Mouse (Mus musculus) MEL (cell line): Measurements from ENCODE around the gene Gm11213.

Experiments used
- POLR2A ChIP-seq, 2 experiments: IDR thresholded peaks; 2 replicates each; pipeline ENCODE4 v1.6.1; 2011 to 2012; ENCODE audit warnings: low read length in 2 of 2, mild to moderate bottlenecking in 2 of 2, control low read depth in 1 of 2, improper control_type of control experiment in 1 of 2, low read depth in 1 of 2, moderate library complexity in 1 of 2; ENCODE audit not compliant: control insufficient read depth in 1 of 2, insufficient read depth in 1 of 2, poor library complexity in 1 of 2
- USF1 ChIP-seq: IDR thresholded peaks from 2 replicates; pipeline ENCODE4 v1.6.1; 2014; ENCODE audit warnings: low read depth, mild to moderate bottlenecking, inconsistent platforms, low read length, improper control_type of control experiment, moderate library complexity
- USF2 ChIP-seq, 2 experiments: IDR thresholded peaks; 2 replicates each; pipeline ENCODE4 v1.6.1; 2011 to 2012; ENCODE audit warnings: improper control_type of control experiment in 2 of 2, low read length in 2 of 2, borderline replicate concordance in 1 of 2, inconsistent platforms in 1 of 2, low read depth in 1 of 2, mild to moderate bottlenecking in 1 of 2; ENCODE audit not compliant: insufficient read depth in 1 of 2

DNA sequence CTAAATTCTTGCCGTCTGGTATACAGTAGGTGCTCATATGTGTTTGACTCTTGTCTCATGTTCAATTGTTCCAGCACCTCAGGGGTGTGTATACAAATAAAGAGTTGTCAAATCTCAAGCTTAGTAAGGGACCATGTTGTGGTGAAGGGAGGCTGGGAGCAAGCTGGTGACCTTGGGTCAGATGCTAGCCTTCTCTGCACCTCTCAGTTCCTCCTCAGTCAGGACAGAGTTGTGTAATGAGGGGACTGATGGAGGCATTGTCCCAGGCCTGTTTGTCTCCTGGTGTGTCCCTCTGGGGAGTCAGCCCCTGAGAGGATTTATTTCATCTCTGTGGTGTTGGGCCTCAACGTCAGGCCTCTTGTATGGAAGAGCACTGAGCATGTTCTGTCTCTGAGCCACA, 18.8 kb downstream of the Gm11213 start:
- TF ChIP-seq USF1, result no peak
- no peak for TF ChIP-seq POLR2A (IDR thresholded peaks at IDR 0.05; ENCODE audit: control insufficient read depth in 1 of 2, insufficient read depth in 1 of 2, low read depth in 1 of 2, low read length in 2 of 2, poor library complexity in 1 of 2)
- no peak for TF ChIP-seq USF2 (IDR thresholded peaks at IDR 0.05; ENCODE audit: borderline replicate concordance in 1 of 2, insufficient read depth in 1 of 2, low read depth in 1 of 2, low read length in 2 of 2)
